Mouse (Mus musculus) regulatory T cell (primary cell): ENCODE data around the gene Srebf1.

Experiments
- in situ Hi-C: fragments of 300-600 bp; cut with MboI, MseI; formaldehyde crosslinking; loops from one replicate; pipeline ENCODE4 v1.15.1; 2025; ENCODE audit warnings: high pct_unique_total_duplicates

The Srebf1 gene

GRCm38 (mm10) chr11:60235351-60235750, 13.0 kb upstream of the Srebf1 start:
- in situ Hi-C loops, result no loop called here

DNA sequence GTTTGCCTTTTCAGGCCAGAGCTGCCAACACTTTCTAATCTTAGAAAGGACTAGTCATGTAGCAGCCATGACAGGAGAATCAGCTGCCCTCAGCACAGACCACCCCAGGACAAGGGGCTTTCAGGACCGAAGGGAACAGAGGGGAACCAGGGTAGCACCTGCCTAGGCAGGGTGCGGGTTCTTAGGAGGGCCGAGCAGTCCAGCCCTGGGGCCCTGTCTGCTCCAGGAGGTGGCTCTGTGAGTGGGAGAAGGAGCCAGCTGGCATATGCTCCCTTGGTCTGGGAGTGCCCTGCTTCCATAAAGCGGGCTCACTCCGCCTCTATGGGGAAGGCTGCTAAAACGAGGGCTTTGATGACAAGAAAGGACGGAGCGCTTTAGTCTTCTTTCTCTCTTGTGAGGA, 10.9 kb upstream of the Srebf1 start:
- in situ Hi-C loops, result no loop called here

DNA sequence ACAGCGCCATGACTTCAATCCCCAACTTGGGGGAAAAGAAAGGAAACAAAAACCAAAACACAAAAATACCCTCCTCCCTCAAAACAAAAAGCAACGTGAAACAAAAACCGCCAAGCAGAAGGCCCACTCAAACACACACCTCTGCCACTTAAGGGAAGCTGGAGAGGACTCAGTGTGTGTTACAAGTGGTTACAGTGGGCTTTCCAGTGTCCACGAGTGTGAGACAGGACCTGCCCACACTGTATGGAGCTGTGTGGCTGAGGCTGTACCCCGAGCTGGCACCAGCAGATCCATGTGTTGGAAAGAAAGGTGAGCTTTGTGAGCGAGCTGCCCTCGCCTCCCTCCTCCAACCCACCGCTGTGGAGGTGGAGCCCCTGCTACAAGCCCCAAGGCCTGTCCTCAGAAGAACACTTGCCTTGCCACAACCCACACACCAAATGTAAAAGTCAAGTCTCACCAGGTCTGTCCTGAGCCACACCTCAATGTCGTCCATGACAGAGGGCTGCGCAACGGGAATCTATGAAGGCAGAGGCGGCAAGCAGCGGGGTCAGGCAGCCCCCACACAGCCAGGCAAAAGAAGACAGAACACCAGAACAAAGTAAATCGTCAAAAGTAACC, 10.2 kb upstream of the Srebf1 start:
- in situ Hi-C loops, result no loop called here

DNA sequence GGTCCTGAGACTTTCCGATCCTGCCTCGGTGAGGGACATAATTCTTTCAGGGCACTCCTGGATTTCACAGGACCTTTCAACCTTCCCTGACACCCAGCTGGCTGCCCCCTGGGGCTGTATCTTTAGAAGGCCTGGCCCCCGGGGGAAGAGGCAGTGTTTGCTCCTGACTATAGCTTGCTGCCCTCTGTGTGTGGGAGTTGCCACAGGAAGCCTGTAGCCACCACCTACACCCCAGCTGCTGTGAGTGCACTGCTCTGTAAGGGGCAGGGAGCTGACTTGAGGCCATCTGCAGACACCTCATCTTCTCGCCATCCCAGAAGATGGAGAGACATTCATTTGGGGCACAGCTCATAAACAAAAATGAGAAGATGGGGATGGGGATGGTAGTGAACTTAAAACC, 9.6 kb upstream of the Srebf1 start:
- in situ Hi-C loops, result no loop called here

GRCm38 (mm10) chr11:60231326-60231725, 8.9 kb upstream of the Srebf1 start:
- in situ Hi-C loops, result no loop called here

DNA sequence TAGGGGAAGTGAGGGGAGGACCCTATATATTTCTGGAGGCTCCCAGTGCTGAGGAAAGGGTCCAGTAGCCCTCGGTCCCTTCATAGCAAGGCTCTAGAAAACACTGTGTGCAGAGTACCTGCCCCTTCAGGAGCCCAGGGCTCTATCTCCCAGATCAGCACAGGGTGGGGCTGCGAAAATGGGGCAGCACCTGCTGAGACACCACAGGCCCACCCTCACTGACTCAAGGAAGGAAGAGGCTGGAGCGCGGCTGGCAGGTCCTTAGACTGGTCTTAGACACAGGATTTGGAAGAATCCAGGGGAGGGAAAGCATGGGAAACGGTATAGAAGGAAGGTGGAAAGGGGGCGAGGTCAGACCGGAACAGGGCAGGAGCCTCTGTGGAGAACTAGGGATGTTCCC, 8.1 kb upstream of the Srebf1 start:
- in situ Hi-C loops, result no loop called here

GRCm38 (mm10) chr11:60229821-60230220, 7.4 kb upstream of the Srebf1 start:
- in situ Hi-C loops, result no loop called here

GRCm38 (mm10) chr11:60228525-60228924, 6.1 kb upstream of the Srebf1 start:
- in situ Hi-C loops, result no loop called here

DNA sequence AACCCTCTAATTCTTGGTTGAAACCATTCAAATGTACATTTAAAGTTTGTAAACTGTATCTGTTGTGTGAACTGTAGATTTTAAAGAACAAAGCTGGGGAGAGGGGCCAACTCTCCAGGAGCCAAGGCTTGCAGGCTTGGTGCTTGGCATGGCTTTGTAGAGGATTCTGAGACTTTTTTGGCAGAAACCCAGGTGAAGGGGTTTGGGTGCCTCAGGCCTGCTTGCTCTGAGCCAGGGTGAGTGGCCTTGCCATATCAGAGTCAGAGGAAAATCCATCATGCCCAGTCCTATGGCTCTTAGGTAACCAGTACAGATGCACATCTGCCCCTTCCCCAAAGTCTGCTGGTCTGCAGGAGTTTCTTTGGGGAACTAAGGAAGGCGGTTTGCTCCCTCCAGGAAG, 3.5 kb upstream of the Srebf1 start:
- in situ Hi-C loops, result no loop called here

- in situ Hi-C loops, result no loop called here
Observed at GRCm38 (mm10) chr11:60224676-60225075, 2.3 kb upstream of the Srebf1 start.

- in situ Hi-C loops, result no loop called here
Observed at GRCm38 (mm10) chr11:60222085-60222468, 304 bp downstream of the Srebf1 start.

DNA sequence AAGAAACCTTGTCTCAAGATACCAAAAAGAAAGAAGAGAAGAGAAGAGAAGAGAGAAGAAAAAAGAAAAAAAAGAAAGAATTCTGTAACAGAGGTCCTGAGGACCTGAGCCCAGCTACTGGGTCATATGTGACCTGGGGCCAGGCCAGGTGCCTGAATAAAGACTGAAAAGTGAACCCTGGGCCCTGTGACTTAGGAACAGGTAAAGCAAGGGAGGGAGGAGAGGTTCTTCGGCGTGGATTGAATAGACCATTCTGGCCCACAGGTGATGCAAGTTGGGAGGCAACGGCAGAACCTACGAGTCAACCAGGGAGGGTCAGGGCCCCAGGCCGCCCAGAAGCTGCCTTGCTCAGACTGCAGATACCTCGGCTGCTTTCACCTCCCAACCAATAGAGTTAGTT, 956 bp downstream of the Srebf1 start:
- in situ Hi-C loops, result no loop called here

GRCm38 (mm10) chr11:60220291-60220804, 2.0 kb downstream of the Srebf1 start:
- in situ Hi-C loops, result no loop called here

GRCm38 (mm10) chr11:60219609-60220008, 2.8 kb downstream of the Srebf1 start:
- in situ Hi-C loops, result loop anchor here (10.0 kb wide), 1 partner anchor 1895 kb away; no protein-coding TSS in a partner anchor

DNA sequence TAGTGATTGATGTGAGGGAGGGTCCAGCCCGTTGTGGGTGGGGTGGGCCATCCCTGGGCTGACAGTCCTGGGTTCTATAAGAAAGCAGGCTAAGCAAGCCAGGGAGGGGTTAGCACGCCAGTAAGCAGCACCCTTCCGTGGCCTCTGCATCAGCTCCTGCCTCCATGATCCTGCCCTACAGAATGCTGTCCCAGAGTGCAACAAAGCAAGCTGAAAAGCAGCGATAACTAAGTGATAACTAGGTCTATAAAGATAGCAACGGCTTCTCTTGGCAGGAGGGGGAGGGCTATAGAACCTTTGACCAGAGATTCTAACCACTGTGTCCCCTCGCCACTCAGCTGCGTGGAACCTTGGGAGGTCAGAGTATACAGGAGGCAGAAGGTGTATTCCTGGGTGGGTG, 4.9 kb downstream of the Srebf1 start:
- in situ Hi-C loops, result loop anchor here (10.0 kb wide), 1 partner anchor 1893 kb away; no protein-coding TSS in a partner anchor

DNA sequence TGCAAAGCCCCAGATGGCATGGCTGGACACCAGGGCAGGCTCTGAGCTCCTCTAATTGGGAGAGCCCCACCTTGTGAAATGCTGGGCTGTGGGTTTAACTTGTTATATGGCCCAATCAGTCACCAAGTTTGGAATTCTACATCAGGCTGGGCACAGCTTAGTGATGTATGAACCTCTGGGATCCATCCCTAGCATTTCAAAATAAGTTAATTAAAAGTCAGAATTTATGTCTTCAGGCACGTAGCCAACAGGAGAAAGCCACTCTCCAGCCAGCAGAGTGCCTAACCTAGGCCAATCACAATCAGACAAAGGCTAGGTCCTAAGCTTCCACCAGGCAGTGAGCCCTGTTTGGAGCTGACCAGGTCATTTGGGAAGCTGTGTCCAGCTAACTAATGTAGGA, 5.7 kb downstream of the Srebf1 start:
- in situ Hi-C loops, result loop anchor here (10.0 kb wide), 1 partner anchor 1892 kb away; no protein-coding TSS in a partner anchor

DNA sequence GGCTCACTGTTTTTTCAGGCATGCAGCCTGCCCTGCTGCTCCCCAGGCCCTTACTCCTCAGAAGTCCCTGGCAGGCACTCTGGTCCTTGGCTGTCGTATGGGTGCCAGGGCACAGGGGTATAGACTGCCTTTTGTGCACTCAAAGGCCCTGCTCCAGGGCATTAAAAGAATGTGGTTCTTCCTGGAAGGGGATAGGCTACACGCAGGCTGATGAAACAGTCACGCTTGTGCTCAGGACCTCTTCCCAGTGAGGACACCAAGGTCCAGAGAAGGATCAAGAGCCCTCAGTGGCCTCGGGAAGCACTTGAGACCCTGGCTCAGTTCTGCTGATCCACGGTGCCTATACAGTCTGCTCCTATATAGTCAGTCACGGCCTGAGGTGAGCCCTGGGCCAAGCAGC, 9.1 kb downstream of the Srebf1 start:
- in situ Hi-C loops, result loop anchor here (10.0 kb wide), 1 partner anchor 1888 kb away; no protein-coding TSS in a partner anchor

DNA sequence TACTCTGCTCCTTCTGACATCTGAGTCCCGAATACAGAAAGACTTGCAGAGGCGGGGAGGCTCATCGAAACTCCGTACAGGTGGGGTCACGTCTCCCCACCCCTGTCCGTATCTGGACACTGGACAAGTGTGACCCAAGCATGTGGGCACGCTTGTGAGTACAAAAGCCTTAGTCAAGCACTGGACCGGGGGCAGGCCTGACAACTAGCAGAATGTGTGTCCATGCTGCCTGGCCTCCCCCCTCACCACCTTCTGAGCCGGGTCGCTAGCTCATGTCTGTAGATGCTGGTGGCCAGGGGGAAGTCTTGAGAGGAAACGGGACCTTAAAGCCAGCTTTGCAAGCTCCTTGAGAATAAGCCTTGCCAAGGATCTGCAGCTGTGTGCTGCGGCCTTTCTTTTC, 10.6 kb downstream of the Srebf1 start:
- in situ Hi-C loops, result loop anchor here (10.0 kb wide), 1 partner anchor 1887 kb away; no protein-coding TSS in a partner anchor

GRCm38 (mm10) chr11:60211152-60211551, 11.2 kb downstream of the Srebf1 start:
- in situ Hi-C loops, result loop anchor here (10.0 kb wide), 1 partner anchor 1886 kb away; no protein-coding TSS in a partner anchor

DNA sequence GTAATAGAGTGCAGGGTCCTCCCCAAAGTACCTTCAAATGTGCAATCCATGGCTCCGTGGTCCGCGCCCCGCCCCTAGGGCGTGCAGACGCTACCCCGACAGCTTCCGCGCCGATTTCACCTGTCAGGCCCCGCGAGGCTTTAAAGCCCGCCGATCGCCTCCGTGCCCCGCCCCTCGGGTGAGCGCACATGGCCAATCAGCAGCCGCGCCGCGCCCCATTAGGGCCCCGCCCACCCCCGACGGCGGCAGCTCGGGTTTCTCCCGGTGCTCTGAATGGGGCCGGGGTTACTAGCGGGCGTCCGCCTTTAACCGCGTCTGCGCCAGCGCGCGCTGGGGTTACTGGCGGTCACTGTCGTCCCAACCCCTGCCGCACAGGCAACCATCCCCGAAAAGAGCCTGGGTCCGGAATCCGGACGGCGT, 12.1 kb downstream of the Srebf1 start:
- in situ Hi-C loops, result loop anchor here (10.0 kb wide), 1 partner anchor 1886 kb away; no protein-coding TSS in a partner anchor

- in situ Hi-C loops, result loop anchor here (10.0 kb wide), 1 partner anchor 1885 kb away; no protein-coding TSS in a partner anchor
Observed at GRCm38 (mm10) chr11:60209933-60210249, 12.5 kb downstream of the Srebf1 start.

- in situ Hi-C loops, result no loop called here
Observed at GRCm38 (mm10) chr11:60209217-60209932, 13.0 kb downstream of the Srebf1 start.

DNA sequence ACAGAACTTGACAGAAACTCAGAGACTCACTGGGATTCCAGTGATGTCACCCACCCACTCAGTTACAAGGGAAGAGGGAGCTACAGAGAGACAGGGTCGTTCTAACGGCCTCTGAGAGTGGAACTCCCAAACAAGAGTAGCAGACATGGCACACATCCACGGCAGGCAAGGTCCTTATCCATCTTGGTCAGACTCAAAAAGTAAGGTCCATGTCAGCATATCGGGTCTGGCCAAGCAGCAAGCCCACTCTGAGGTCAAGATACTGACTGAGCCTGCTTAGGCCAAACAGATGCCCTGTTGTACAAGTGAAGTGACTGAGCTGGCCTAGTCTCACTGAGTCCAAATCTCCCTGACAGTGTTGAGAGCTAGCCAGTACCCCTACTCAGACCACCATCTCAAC, 13.7 kb downstream of the Srebf1 start:
- in situ Hi-C loops, result no loop called here
